Mouse (Mus musculus): ENCODE results near the gene Cfap126.

Cfap126 gene

GRCm38 (mm10) chr1:171094424-171094823 is 19.3 kb upstream of the Cfap126 start:
- no peak for DNase-seq (ENCODE audit: low read depth, low spot score)

GRCm38 (mm10) chr1:171096110-171096964 is 17.4 kb upstream of the Cfap126 start:
- no peak for DNase-seq (ENCODE audit: low read depth, low spot score)

GRCm38 (mm10) chr1:171097136-171097535 is 16.6 kb upstream of the Cfap126 start:
- DNase-seq (ENCODE audit: low read depth, low spot score), result peak; percentile 54

GRCm38 (mm10) chr1:171097612-171098011 is 16.1 kb upstream of the Cfap126 start:
- no peak for DNase-seq (ENCODE audit: low read depth, low spot score)

- no peak for DNase-seq (ENCODE audit: low read depth, low spot score)
Observed at GRCm38 (mm10) chr1:171101033-171101432, 12.7 kb upstream of the Cfap126 start.

- DNase-seq (ENCODE audit: low read depth, low spot score), result peak; percentile 94
Observed at GRCm38 (mm10) chr1:171101733-171102546, 11.8 kb upstream of the Cfap126 start.

GRCm38 (mm10) chr1:171102547-171103177 is 11.1 kb upstream of the Cfap126 start:
- DNase-seq (ENCODE audit: low read depth, low spot score), result peak; percentile 95

- DNase-seq (ENCODE audit: low read depth, low spot score), result peak; percentile 84
Observed at GRCm38 (mm10) chr1:171103179-171103840, 10.4 kb upstream of the Cfap126 start.

- DNase-seq (ENCODE audit: low read depth, low spot score), result no peak
Observed at GRCm38 (mm10) chr1:171105226-171105625, 8.5 kb upstream of the Cfap126 start.

GRCm38 (mm10) chr1:171109620-171110019 is 4.1 kb upstream of the Cfap126 start:
- DNase-seq (ENCODE audit: low read depth, low spot score), result no peak

- peak; percentile 49 for DNase-seq (ENCODE audit: low read depth, low spot score)
Observed at GRCm38 (mm10) chr1:171110659-171111019, 3.1 kb upstream of the Cfap126 start.

- peak; percentile 96 for DNase-seq (ENCODE audit: low read depth, low spot score)
Observed at GRCm38 (mm10) chr1:171111020-171111780, 2.5 kb upstream of the Cfap126 start.

GRCm38 (mm10) chr1:171111781-171112575 is 1.7 kb upstream of the Cfap126 start:
- peak; percentile 78 for DNase-seq (ENCODE audit: low read depth, low spot score)

GRCm38 (mm10) chr1:171112986-171113385 is 732 bp upstream of the Cfap126 start:
- DNase-seq (ENCODE audit: low read depth, low spot score), result no peak

GRCm38 (mm10) chr1:171116280-171116679 is 2.6 kb downstream of the Cfap126 start:
- no peak for DNase-seq (ENCODE audit: low read depth, low spot score)

GRCm38 (mm10) chr1:171118269-171118684 is 4.6 kb downstream of the Cfap126 start:
- peak; percentile 91 for DNase-seq (ENCODE audit: low read depth, low spot score)

GRCm38 (mm10) chr1:171118996-171119395 is 5.3 kb downstream of the Cfap126 start:
- no peak for DNase-seq (ENCODE audit: low read depth, low spot score)

GRCm38 (mm10) chr1:171119405-171119804 is 5.7 kb downstream of the Cfap126 start:
- no peak for DNase-seq (ENCODE audit: low read depth, low spot score)

GRCm38 (mm10) chr1:171120893-171121292 is 7.2 kb downstream of the Cfap126 start:
- no peak for DNase-seq (ENCODE audit: low read depth, low spot score)

GRCm38 (mm10) chr1:171121839-171122238 is 8.1 kb downstream of the Cfap126 start:
- DNase-seq (ENCODE audit: low read depth, low spot score), result peak; percentile 74

Measured in ES-CJ7 (cell line).